Mouse (Mus musculus) lung, adult 2 months (tissue): ENCODE results near the gene Pnliprp1.

Source experiments
- CTCF ChIP-seq: fragments of 200-500 bp; IDR thresholded peaks from 2 replicates; pipeline ENCODE4 v1.5.1; 2011; ENCODE audit warnings: mild to moderate bottlenecking, low read length, control low read depth; ENCODE audit not compliant: insufficient read depth
- POLR2A ChIP-seq: fragments of 200-500 bp; IDR thresholded peaks from 2 replicates; pipeline ENCODE4 v1.6.1; 2011; ENCODE audit warnings: low read depth, mild to moderate bottlenecking, control low read depth, low read length, borderline replicate concordance; ENCODE audit errors: extremely low read depth

GRCm38 (mm10) chr19:58726551-58726950, 2.1 kb upstream of the Pnliprp1 start:
- TF ChIP-seq CTCF (no peak), POLR2A (no peak)
